Mouse (Mus musculus): Measurements from ENCODE around the gene Rbck1. TPM values are rescaled to one million over a fixed set of nuclear protein-coding genes. Genes with fewer than 3 reads are reported as not detected.

Rbck1 gene
- polyA plus RNA-seq, 1 experiment from 2014 or later = 64.7 TPM

DNA sequence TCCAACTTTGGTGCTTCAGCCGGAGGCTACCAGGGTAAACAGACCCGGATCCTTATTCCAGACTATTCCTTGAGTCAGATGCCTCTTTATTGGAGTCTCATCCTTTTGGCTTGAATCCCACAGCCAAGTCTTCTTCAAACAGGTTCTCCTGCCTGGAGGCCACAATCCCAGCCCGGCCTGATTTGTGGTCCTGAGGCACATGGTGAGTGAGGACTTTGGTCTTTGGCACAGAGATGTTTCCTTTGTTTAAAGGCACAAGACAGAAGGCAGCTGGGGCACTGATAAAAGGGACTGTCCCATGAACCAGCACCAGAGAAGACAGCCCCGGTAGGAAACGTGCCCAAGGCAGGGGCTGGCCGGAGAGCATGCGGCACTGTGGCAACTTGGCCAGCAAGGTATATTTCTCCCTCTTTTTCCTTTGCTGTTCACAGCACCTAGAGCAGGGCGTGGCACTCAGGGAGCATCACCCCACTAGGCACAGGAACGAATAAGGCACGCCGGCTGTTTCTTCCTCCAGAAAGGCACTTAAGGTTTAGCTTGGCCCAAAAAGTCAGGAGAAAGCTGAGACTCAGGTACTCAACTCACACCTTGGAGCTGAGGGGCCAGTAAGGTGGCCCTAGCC lies 5.2 kb upstream of the Rbck1 start:
- Histone ChIP-seq H3K4me1 (replicated peaks; ENCODE audit: control insufficient read depth, insufficient read depth, low read length) (no peaks in the 10 kb centered on the region), H3K9ac (ENCODE audit: low read depth, low read length) (no peak overlapping the region), H3K27ac (ENCODE audit: low read depth, low read length) (no peak overlapping the region), H3K27me3 (ENCODE audit: control insufficient read depth, insufficient read depth, low read length) (no peaks in the 10 kb centered on the region), H3K36me3 (ENCODE audit: control insufficient read depth, insufficient read depth, low read length) (no peaks in the 10 kb centered on the region), H3K9me3 (ENCODE audit: control insufficient read depth, low read length) (no peaks in the 10 kb centered on the region), H3K4me3 (ENCODE audit: low read depth, low read length) (no peak overlapping the region), H3K4me2 (replicated peaks; ENCODE audit: low read depth, low read length) (no peak overlapping the region)
- DNase-seq (ENCODE audit: low spot score) (no peak), ATAC-seq (ENCODE audit: low FRiP score) (no peak)
- 89% methylated on average over 11 of the region's 11 CpGs for WGBS

DNA sequence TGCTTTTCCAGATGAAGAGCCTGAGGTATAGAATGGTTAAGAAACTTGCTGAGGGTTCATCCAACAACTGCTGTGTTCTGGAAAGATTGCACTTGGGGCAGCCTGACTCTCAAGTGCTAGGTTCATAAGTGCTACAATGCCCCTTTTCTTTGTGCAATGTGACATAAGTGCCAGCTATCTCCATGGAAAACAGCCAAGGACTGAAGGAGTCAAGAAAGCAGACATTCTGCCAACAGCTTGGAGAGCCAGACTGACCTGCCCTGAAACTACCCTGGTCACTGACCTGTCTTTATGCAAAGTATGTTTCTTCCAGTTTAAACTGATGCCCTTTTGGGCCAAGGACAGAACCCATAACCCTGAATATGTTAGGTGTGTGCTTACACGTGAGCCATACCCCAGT lies 4.4 kb upstream of the Rbck1 start:
- no peak overlapping the region for H3K4me2 ChIP-seq (replicated peaks; ENCODE audit: low read depth, low read length)
- DNase-seq (ENCODE audit: low spot score) (no peak), ATAC-seq (ENCODE audit: low FRiP score) (no peak)
- no peak overlapping the region for H3K27ac ChIP-seq (ENCODE audit: low read depth, low read length)
- no peak overlapping the region for H3K9ac ChIP-seq (ENCODE audit: low read depth, low read length)
- WGBS = 93% methylated on average over 1 of the region's 1 CpGs
- H3K4me1 ChIP-seq (replicated peaks; ENCODE audit: control insufficient read depth, insufficient read depth, low read length) = no peaks in the 10 kb centered on the region
- H3K27me3 ChIP-seq (ENCODE audit: control insufficient read depth, insufficient read depth, low read length) = no peaks in the 10 kb centered on the region
- H3K9me3 ChIP-seq (ENCODE audit: control insufficient read depth, low read length) = no peaks in the 10 kb centered on the region
- H3K4me3 ChIP-seq (ENCODE audit: low read depth, low read length) = no peak overlapping the region
- no peaks in the 10 kb centered on the region for H3K36me3 ChIP-seq (ENCODE audit: control insufficient read depth, insufficient read depth, low read length)

DNA sequence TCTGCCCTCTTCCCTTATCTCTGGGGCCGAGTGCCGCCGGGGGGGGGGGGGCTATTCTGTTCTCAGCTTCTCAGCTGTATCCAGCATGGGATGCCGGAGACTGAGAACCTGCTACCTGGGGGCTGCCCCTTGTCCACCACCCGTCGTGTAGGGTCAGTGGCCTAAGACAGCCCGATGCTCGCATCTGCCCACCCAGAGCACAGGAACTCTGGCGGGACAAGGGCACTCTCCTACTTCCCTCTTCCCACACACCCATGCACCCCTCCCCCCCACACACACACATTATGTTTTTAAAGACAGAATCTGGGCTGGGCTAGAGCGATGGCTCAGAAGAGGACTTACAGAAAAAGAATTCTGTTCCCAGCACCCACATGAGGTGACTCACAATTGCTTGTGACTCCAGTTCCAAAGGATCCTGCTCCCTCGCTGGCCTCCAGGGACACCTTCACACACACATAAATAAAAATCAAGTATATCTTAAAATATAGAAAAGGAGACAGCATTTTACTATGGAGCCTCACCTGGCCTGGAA lies 2.9 kb upstream of the Rbck1 start:
- 54% methylated on average over 11 of the region's 11 CpGs for WGBS
- peaks cover 7% of the 10 kb centered on the region for H3K4me1 ChIP-seq (replicated peaks; ENCODE audit: control insufficient read depth, insufficient read depth, low read length)
- no peak overlapping the region for H3K4me2 ChIP-seq (replicated peaks; ENCODE audit: low read depth, low read length)

DNA sequence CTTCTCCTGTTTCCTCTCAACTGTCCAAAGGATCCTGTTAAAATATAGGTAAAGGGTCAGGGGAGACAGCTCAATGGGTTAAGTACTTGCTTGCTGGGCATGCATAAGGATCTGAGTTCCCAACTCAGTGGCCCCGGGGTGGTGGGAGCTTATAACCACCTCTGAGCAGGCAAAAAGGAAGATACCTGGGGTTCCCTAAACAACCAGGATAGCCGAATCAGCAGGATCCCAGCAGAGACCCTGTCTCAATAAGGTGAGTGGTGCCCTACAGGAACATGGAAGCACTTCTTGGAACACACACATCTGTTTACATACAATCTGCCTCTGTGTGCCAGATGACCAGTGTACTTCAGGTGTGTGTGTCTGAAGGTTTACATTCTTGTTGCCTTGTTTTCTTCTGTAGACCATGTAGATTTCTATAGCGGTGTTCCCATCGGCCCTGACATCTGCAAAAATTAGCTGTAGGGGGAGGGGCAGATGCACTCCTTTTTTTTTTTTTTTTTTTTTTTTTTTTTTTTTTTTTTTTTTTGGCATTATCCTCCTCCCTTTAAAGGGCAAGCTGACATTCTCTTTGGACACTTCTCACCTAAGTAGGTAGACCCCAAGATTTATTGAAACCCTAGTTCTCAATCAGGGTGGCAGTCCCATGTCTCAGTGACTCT lies 1.0 kb upstream of the Rbck1 start:
- H3K9me3 ChIP-seq (ENCODE audit: control insufficient read depth, low read length) = no peaks in the 10 kb centered on the region
- peaks cover 7% of the 10 kb centered on the region for H3K4me1 ChIP-seq (replicated peaks; ENCODE audit: control insufficient read depth, insufficient read depth, low read length)
- no peak overlapping the region for H3K9ac ChIP-seq (ENCODE audit: low read depth, low read length)
- no peak overlapping the region for H3K4me3 ChIP-seq (ENCODE audit: low read depth, low read length)
- no peak for ATAC-seq (ENCODE audit: low FRiP score)
- no peak overlapping the region for H3K4me2 ChIP-seq (replicated peaks; ENCODE audit: low read depth, low read length)
- no peak for DNase-seq (ENCODE audit: low spot score)
- 80% methylated on average over 4 of the region's 4 CpGs for WGBS
- no peak overlapping the region for H3K27ac ChIP-seq (ENCODE audit: low read depth, low read length)
- H3K36me3 ChIP-seq (ENCODE audit: control insufficient read depth, insufficient read depth, low read length) = no peaks in the 10 kb centered on the region
- H3K27me3 ChIP-seq (ENCODE audit: control insufficient read depth, insufficient read depth, low read length) = no peaks in the 10 kb centered on the region

More for the DNA sequence above, 2.9 kb upstream of the Rbck1 start:
- Histone ChIP-seq H3K4me3 (ENCODE audit: low read depth, low read length) (no peak overlapping the region), H3K27ac (ENCODE audit: low read depth, low read length) (no peak overlapping the region), H3K27me3 (ENCODE audit: control insufficient read depth, insufficient read depth, low read length) (no peaks in the 10 kb centered on the region), H3K9ac (ENCODE audit: low read depth, low read length) (no peak overlapping the region), H3K36me3 (ENCODE audit: control insufficient read depth, insufficient read depth, low read length) (no peaks in the 10 kb centered on the region), H3K9me3 (ENCODE audit: control insufficient read depth, low read length) (no peaks in the 10 kb centered on the region)
- ATAC-seq (ENCODE audit: low FRiP score) (no peak), DNase-seq (ENCODE audit: low spot score) (no peak)

DNA sequence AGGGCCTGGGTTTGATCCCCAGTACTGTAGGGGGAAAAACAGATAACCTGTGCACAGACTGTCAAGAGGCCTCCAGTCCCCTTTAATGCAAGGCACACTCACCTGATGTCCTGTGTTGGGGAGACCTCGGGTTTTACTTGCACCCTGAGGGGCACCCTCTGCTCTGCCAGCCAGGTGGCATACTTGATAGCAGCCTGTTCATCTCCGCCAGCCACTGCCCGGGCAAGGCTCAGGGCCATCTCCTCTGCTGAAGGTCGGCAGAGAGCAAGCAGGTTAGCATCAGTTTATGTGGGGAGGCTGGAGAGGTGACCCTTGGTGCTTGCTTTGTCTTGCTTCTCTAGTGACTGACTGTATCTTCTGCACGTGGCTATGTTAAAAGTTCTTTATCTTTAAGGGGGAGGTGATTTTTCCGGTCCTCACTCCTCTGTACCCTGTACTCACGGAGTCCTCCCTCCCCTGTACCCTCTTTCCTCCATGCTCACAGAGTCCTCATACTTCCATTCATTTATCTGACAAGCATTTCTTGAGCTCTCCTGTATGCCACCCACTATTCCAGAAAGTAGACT lies 1.5 kb downstream of the Rbck1 start:
- Histone ChIP-seq H3K4me3 (ENCODE audit: low read depth, low read length) (no peak overlapping the region; the same call in 1 of the 2 replicates), H3K27ac (ENCODE audit: low read depth, low read length) (no peak overlapping the region), H3K4me1 (replicated peaks; ENCODE audit: control insufficient read depth, insufficient read depth, low read length) (peaks cover 7% of the 10 kb centered on the region), H3K9ac (ENCODE audit: low read depth, low read length) (peak overlapping the region; percentile 76), H3K27me3 (ENCODE audit: control insufficient read depth, insufficient read depth, low read length) (no peaks in the 10 kb centered on the region), H3K4me2 (replicated peaks; ENCODE audit: low read depth, low read length) (peak overlapping the region; percentile 86), H3K9me3 (ENCODE audit: control insufficient read depth, low read length) (no peaks in the 10 kb centered on the region), H3K36me3 (ENCODE audit: control insufficient read depth, insufficient read depth, low read length) (no peaks in the 10 kb centered on the region)
- WGBS = 76% methylated on average over 7 of the region's 7 CpGs
- DNase-seq (ENCODE audit: low spot score) (no peak), ATAC-seq (ENCODE audit: low FRiP score) (no peak)

DNA sequence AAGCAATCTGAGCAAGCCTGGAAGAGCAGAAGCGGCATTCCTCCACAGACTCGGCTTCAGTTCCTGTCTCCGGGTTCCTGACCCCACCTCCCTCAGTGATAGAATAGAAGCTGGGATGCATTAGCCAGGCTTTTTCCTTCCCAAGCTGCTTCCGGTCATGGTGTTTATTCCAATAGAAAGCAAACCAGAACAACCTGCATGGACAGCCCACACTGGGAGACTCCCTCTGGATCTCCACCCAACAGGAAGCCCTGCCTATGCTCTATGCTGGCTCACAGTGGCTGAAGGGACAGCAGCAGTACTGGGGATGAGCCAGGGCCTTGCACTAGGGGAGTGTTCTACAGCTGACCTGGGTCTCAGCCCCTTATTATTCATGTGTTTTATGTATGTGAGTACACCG lies 4.5 kb downstream of the Rbck1 start:
- peaks cover 7% of the 10 kb centered on the region for H3K4me1 ChIP-seq (replicated peaks; ENCODE audit: control insufficient read depth, insufficient read depth, low read length)
- no peak overlapping the region for H3K4me3 ChIP-seq (ENCODE audit: low read depth, low read length)
- ATAC-seq (ENCODE audit: low FRiP score) = no peak
- 0 out of 2 replicates have a peak, but pooled peaks cover 2% of the 10 kb centered on the region for H3K36me3 ChIP-seq (ENCODE audit: control insufficient read depth, insufficient read depth, low read length)
- no peaks in the 10 kb centered on the region for H3K9me3 ChIP-seq (ENCODE audit: control insufficient read depth, low read length)
- whole genome bisulfite sequencing = 82% methylated on average over 5 of the region's 5 CpGs
- no peak for DNase-seq (ENCODE audit: low spot score)
- no peak overlapping the region for H3K27ac ChIP-seq (ENCODE audit: low read depth, low read length)
- no peak overlapping the region for H3K9ac ChIP-seq (ENCODE audit: low read depth, low read length)
- no peaks in the 10 kb centered on the region for H3K27me3 ChIP-seq (ENCODE audit: control insufficient read depth, insufficient read depth, low read length)
- no peak overlapping the region for H3K4me2 ChIP-seq (replicated peaks; ENCODE audit: low read depth, low read length)

DNA sequence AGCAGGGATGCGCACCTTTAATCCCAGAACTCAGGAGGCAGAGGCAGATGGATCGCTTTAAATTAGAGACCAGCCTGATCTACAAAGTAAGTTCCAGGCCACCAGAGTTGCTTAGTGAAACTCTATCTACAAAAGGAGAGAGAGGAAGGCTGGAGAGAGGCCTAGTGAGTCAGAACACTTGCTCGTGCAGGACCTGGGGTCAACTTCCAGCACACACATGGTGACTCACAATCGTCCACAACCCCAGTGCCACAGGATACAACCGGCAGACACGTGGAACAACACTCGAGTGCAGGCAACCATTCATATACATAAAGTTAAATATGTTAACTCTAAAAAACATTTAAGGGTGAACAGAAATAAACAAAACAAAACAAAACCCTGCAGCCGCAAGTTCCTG lies 5.8 kb downstream of the Rbck1 start:
- no peak overlapping the region for H3K9ac ChIP-seq (ENCODE audit: low read depth, low read length)
- no peak overlapping the region for H3K4me3 ChIP-seq (ENCODE audit: low read depth, low read length)

DNA sequence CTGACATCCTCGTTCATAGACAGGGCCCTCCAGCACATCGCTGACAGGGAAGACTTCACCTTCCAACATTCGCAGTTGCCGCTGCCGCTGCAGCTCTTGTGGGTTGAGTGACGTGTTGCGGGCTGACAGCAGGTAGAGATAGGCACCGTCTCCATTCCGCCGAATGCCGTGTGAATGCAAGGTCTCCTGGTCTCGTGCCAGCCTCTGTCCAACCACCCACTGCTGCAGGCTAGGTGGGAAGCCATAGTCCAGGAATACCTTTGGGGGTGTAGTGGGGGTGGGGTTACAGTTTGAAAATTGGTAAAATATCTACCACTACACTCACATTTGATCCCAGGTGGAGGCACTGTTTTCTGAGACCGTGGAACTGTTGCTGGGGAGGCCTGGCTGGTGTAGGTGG lies 6.3 kb downstream of the Rbck1 start:
- no peak for ATAC-seq (ENCODE audit: low FRiP score)
- Histone ChIP-seq H3K36me3 (ENCODE audit: control insufficient read depth, insufficient read depth, low read length) (0 out of 2 replicates have a peak, but pooled peaks cover 2% of the 10 kb centered on the region), H3K27ac (ENCODE audit: low read depth, low read length) (no peak overlapping the region), H3K4me1 (replicated peaks; ENCODE audit: control insufficient read depth, insufficient read depth, low read length) (peaks cover 4% of the 10 kb centered on the region; the same call in 1 of the 2 replicates), H3K9ac (ENCODE audit: low read depth, low read length) (no peak overlapping the region), H3K4me2 (replicated peaks; ENCODE audit: low read depth, low read length) (no peak overlapping the region), H3K9me3 (ENCODE audit: control insufficient read depth, low read length) (no peaks in the 10 kb centered on the region), H3K4me3 (ENCODE audit: low read depth, low read length) (no peak overlapping the region), H3K27me3 (ENCODE audit: control insufficient read depth, insufficient read depth, low read length) (no peaks in the 10 kb centered on the region)
- 93% methylated on average over 13 of the region's 13 CpGs for WGBS
- DNase-seq (ENCODE audit: low spot score) = no peak

More for the DNA sequence above, 5.8 kb downstream of the Rbck1 start:
- Histone ChIP-seq H3K4me2 (replicated peaks; ENCODE audit: low read depth, low read length) (no peak overlapping the region), H3K27me3 (ENCODE audit: control insufficient read depth, insufficient read depth, low read length) (no peaks in the 10 kb centered on the region), H3K27ac (ENCODE audit: low read depth, low read length) (no peak overlapping the region), H3K9me3 (ENCODE audit: control insufficient read depth, low read length) (no peaks in the 10 kb centered on the region), H3K36me3 (ENCODE audit: control insufficient read depth, insufficient read depth, low read length) (0 out of 2 replicates have a peak, but pooled peaks cover 2% of the 10 kb centered on the region), H3K4me1 (replicated peaks; ENCODE audit: control insufficient read depth, insufficient read depth, low read length) (peaks cover 7% of the 10 kb centered on the region)
- WGBS = 85% methylated on average over 8 of the region's 8 CpGs
- DNase-seq (ENCODE audit: low spot score) (no peak), ATAC-seq (ENCODE audit: low FRiP score) (no peak)

Measured in hindbrain, embryonic 11.5 days (tissue).